Mouse (Mus musculus) limb, embryonic 11.5 days (tissue): ENCODE results near the gene Mfap3. TPM values are rescaled to one million over a fixed set of nuclear protein-coding genes. Genes with fewer than 3 reads are reported as not detected.

Source experiments
- polyA plus RNA-seq: library from polyadenylated mRNA; unstranded; fragments of >200 nt; fragmentation: Nextera tagmentation; extraction: Ambion mirVana; gene quantifications from 2 replicates; pipeline ENCODE4 v1.2.1, GENCODE M21; 2014

Gene Mfap3
- polyA plus RNA-seq, 1 experiment from 2014 or later, result 53.4 TPM

Other genes with a start within 250 kb of the Mfap3 start
- 48.9 and 50.1 TPM in 2 replicates for gene Fam114a2, start within 50 bp of the Mfap3 start, polyA plus RNA-seq
- 13.9 and 15.6 TPM in 2 replicates for gene Galnt10, start 126.8 kb downstream of the Mfap3 start, polyA plus RNA-seq